Mouse (Mus musculus): ENCODE data around the gene Zfp213.
"Not testable (repeated sequence)": the region's sequence is repeated elsewhere in the genome, so short reads cannot be mapped to it uniquely, and the experiment has no call there.

Zfp213 gene

DNA sequence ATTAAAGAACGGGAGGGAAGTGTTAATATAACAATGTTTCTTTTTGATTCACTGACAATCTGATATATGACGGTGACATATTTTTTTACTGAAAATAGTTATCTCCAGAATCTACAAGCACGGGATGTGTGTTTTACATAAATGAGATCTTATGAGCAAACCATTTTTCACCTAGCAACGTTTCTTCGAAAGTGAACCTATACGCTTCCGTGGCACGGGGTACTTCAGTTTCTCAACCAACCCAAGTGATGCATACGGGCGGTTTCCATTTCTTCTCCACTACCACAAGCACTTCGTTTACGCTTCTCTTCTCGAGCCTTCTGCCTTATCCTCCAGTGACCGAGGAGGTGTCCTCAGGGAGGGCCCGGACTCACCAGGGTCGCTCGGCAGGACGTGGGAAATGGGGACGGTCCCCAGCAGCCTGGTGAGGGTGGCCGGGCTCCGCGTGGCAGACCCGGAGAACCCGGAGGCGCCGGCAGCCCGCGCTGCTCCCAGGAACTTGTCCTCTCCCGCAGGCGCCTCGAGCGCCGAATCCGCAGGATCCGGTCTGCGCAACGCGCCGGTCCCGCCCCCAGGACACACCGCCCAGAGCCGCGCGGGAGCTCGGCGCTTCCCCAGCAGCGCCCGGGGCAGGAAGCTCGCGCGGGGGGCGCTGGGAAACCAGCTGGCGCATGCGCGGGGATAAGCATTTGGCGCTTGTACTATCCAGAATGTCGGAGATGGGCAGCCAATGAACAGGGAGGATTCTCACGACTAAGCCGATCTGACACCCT lies at the start of gene Zfp213:
Zfp213 (minus strand) TSS at position 644 of the 773 bp plus-strand sequence.
- peak; percentile 96 for DNase-seq

DNA sequence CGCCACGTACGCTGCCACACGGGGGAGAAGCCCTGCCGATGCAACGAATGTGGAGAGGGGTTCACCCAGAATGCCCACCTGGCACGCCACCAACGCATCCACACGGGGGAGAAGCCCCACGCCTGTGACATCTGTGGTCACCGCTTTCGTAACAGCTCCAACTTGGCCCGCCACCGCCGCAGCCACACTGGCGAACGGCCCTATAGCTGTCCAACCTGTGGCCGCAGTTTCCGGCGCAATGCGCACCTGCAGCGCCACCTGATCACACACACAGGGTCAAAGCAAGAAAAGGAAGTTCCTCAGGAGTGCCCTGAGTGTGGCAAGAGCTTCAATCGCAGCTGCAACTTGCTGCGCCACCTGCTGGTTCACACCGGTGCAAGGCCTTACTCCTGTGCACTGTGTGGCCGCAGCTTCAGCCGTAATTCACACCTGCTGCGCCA lies 46.3 kb upstream of the Zfp213 start:
- DNase-seq = peak; percentile 71

DNA sequence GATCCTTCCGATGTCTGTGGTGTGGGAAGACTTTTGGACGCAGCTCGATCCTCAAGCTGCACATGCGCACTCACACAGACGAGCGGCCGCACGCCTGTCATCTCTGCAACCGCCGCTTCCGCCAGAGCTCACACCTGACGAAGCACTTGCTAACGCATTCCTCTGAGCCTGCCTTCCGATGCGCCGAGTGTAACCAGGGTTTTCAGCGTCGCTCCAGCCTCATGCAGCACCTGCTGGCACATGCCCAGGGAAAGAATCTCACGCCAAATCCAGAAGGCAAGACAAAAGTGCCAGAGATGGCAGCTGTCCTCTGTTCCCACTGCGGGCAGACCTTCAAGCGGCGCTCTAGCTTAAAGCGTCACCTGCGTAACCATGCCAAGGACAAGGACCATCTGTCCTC lies 45.6 kb upstream of the Zfp213 start:
- no peak for DNase-seq

DNA sequence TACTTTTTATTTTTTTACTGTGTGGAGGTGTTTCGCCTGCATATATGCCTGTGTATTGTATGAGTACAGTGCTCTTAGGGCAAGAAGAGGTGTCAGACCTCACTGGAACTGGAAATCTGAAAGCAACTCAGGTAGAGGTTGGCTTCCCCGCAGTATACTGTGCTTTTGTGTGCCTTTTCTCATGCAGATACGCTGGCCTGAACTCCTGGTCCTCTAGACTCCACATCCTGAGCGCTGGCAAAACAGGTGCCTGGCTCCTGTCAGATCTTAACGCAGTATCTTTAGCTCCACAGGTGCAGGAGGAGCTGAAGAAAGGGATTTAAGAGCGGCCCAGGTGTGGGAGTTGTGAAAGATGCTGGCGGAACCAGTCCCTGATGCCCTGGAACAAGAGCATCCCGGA lies 41.2 kb upstream of the Zfp213 start:
- DNase-seq = no peak

DNA sequence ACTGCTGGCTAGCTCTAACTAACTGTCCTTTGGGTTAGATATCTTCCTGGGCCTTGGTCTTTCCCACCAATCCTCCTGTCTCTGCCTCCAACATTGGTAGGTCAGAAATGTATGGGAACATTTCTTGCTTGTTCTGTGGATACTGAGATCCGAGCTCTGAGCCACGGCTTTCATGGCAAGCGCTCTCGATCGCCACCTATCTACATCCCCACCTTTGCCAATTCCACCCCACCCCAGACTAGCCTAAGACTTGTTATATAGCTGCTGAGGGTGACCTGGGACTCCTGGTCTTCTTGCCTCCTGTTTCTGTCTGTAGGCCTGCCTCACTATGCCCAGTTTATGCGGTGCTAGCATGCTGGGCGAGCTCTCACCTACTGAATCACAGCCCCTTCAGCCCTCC lies 40.4 kb upstream of the Zfp213 start:
- no peak for DNase-seq

DNA sequence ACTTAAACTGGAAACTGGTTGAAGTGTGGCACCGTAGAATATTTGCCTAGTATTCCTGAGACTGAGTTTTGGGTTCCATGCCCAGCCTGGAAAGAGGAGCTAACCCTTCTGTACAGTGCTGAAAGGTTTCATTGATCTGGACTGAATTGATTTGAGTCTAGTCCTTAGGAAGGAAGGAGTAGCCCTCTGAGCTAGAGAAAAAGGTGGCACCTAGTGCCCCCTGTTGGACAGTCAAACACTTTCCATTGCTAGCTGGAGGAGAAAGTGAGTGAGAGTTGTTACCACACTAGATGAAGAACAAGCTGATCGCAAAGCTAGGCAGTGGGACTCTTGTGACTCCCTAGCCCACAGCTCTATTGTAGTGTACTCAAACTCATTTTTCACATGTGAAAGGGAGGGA lies 39.5 kb upstream of the Zfp213 start:
- DNase-seq = peak; percentile 36

DNA sequence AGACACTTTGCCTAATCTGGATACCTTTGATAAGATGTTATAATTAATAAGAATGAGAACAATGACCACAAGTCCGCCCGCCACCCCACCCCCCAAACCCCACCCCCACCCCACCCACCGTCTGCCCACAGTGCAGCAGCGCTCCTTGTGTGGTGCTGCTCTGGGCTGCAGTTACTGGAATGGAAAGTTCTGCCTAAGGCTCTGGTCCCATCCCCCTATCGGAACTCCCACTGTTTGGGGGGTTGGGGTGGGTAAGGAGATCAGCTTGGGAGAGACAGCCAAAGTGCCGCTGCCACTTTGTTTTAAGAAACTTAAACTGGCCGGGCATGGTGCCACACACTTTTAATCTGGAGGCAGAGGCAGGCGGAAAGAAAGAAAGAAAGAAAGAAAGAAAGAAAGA lies 39.0 kb upstream of the Zfp213 start:
- peak; percentile 9 for DNase-seq

DNA sequence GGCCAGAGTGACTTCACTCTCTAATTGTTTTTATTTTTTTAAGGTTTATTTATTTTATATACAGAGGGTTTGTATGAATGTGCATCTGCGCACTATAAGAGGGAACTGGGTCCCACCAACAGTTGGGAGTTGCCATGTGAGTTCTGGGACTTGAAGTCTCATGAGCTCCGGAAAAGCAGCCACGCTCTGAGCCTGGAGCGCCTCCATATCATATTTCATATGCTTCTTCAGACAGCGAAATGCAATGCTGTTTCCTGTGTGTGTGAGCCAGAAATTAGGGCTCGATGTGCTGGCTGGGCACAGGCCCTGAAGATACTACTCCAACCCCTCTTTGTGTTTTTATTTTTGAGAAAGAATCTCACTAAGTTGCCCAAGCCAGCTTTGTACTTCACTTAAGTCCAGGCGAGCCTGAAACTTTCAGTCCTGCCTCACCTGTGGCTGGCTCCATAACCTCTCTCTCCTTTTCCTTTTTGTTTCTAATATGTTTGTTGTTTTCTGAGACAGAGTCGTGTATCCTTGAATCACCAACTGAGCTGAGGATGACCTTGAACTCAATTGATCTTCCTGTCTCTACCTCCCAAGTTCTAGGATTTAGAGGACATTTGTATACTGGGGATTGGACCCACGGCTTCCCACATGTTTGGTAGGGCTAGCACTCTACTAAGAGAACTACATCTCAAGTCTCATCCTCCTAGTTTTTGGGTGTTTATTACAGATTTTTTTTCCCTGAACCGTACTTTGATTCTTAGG lies 38.0 kb upstream of the Zfp213 start:
- DNase-seq = no peak

DNA sequence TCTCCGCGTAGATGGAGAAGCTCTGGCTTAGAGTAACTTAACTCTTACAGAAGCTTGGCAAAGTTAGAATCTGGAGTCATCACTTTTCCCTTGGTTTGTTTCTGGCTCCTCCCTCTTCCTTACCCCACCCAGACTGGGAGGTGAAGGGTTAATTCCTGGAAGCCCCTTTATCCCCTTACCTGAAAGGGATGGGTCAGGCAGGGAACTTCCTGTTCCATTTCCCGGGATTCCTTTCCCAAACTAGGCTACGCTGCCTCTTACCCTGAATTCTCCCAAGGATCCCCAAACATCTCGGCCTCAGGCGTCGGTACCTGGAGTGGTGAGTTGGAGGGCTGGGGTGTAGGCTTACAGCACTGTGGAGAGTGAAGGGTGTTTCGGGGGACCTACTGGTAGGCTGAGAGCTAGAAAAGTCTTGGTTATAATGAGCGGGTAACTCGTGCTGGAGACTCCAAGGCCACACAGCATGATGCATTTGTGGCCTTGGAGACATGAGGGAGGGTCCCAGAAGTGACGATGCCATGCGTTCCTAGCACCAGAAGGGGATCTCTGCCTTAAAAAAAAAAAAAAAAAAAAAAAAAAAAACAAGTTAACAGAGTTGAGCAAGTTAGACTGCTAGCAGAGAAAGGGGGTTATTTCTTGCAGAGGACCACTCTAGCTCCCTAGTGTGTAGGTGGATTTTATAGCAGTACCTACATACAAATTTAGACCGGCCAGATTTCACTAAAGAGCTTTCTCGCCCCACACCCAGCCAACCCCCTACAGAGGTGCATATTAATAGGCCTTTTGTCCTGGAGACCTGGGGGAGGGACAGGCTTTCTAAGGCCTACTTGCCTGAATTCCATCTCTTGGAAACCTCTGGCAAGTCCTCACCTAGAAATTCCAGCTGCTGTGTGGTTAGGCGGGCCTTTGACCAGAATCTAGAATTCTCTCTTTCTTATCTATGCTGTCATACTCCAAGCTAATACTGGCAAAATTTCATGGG lies 36.9 kb upstream of the Zfp213 start, which contains the start of gene Zscan10:
Zscan10 (plus strand) TSS at position 216 of the 982 bp plus-strand sequence.
- peak; percentile 6 for DNase-seq

DNA sequence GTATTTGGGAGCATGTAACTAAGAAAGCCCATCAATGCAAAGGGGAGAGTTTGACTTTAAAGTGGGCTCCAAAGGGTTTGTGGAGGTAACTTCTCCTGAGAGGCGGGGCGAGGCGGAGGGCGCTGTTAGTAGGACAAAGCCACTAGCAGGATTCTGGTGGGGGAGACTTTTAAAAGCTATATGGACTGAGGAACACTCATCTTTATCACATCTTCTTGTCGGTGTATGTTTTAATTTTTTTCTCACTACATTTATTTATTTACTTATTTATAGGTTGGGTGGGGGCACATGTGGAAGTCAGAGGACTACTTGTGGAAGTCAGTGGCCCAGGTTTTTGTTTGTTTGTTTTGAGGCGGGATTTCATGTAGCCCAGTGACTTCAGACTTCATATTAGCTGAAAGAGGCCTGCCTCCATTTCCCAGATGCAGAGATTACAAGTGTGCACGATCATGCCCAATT lies 35.6 kb upstream of the Zfp213 start:
- DNase-seq = no peak

DNA sequence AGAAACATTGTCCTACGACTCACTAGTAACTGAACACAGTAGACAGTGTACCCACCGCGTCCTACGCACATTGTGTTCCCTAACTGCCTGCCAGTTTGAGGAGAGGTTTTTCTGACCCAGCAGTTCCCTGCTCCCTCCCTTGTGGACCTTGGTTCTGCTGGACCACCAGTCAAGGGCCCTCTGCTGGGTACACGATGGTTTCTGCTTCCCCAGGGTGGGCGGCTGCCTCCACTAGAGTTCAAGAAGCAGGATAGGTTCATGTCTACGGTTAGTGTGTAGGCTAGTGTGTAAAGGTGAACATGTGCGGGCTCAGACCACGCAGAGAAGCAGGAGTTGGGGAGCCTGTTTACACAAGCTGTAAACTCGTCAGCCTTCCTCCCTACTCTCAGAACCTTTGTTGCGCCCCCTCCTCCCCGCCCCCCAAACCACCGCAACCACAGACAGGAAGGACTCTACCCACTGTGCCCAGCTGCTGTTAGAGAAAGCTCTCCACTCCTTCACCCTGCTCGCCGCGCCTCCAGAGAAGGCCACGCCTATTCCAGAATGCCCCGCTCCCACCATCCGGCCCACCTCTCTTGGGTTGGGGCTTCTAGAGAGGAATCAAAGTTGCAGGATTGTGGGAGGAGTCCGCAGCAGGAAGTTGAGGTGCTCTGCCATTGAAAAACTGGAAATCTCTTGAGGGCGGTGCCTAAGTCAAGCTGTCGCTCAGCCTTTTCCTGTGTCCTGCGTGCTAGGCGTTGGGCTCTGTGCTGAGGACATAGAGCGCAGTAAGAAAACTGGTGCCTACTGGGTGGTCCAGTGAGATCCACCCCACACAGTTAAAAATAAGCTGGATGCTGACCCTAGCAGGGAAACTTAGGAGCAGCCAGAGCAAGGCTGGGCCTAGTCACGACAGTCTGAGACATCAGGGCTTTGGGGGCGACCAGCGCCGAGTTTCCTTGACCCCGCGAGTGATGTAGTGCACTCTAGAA lies 34.8 kb upstream of the Zfp213 start, which contains the start of gene Zfp13:
Zfp13 (minus strand) TSS at position 906 of the 971 bp plus-strand sequence.
- DNase-seq = peak; percentile 97

DNA sequence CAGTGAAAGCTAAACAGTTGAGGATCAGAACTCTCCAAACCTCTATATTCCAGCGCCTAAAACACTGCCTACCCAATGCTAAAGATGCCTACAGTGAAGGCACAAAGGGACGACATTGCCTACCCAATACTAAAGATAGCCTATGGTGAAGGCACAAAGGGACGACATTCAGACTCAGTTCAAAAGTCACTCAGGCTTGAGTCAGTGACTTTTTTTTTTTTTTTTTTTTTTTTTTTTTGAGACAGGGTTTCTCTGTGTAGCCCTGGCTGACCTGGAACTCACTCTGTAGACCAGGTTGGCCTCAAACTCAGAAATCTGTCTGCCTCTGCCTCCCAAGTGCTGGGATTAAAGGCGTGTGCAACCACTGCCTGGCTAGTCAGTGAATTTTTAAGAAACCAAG lies 31.1 kb upstream of the Zfp213 start:
- DNase-seq = not testable (repeated sequence)

DNA sequence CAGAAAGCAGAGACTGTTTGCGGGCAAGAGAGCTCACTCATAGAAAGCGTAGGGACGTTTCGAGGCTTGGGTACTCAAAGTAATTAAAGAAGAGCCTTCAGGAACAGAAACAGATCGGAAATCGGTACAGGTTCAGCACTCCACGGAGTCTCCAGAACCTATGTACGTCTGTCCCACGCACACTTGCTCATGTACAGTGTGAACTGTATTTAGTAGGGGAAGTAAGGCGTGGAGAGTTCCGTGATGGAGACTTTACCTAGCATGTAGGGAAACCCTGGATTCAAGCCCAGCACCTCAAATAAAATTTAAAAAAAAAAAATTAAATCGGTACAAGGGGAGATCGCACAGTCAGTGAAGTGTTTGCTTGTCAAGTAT lies 28.9 kb upstream of the Zfp213 start:
- no peak for DNase-seq

DNA sequence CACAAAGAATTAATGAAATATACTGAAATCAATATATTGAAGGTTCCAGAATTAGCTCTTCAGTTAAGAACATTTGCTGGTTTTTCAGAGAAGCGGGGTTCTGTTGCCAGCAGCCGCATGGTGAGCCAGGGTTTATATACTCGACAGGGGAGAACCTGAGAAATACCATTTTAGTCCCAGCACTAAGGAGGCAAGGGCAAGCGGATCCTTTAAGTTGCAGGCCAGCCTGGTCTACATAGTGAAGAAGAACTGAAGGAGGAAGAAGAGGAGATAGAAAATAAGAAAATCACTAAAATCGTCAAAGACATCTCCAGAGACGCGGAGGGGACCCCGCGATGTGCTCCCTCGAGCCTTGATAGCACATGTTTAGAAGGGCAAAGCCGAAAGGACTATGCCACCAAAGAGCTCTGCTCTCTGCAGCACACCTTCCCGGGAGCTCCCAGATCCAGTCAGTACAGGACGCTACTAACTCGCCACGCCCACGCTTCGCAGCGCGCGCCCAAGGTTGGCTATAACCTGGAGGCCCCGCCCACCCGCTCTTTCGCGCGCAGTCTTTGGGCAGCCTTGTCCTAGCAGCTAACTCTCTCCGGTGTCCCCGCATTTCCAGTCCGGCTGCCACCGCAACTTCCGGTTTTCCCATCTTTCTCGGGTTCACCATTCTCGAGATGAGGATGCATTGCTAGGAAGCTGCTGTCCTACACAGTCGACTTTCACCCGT lies 28.3 kb upstream of the Zfp213 start:
- peak; percentile 97 for DNase-seq

DNA sequence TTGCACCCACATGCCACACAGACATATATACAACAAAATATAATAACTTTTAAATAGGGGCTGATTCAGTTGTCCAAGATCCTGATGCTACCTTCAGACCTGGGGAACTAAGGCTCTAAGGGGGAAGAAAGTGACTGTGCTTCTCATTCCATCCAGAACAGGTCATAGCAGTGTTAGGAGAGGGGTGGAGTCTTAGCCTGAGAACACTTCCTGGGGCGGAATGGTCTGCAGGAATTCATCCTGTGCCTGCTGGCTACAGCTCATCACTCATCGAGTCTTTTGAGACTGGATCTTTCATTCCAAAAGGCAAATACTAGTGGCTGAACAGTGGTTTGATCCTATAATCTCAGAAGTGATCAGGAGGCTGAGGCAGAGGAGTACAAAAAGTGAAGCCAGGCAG lies 23.2 kb upstream of the Zfp213 start:
- no peak for DNase-seq

DNA sequence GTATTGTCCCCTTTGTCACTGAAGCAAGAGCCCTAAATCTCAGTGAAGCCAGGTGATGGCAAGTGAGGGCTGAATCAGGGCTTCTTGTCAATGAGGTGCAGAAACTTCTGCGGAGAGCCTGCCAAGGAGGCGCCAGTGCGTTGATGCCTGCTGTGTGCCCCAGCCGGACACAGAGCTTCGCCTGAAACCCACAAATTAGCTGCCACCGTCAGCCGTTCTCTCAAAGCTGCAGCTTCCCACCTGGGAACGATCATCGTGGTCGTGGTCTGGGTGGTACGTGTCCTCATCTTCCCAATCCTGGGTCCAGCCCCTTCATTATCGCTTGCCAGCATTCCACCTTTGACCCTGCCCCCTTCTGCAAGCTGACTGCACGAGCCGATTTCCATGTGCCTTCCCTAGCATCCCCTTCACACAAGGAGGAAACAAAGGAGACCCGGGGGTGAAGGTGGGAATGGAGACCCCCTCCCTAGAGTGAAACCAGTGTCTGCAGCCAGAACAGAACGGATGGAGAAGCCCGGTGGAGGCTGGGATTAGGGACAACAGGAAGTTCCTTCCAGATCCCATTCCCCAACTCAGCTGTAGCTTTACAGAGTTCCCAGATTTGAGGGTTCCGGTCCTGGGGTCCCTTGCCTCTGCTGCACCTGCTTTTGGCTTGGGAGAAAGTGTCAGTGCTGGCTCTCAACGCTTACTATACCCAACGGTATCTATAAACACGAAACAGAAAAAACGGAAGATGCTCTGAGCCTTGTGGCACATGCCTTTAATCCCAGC lies 21.9 kb upstream of the Zfp213 start:
- DNase-seq = peak; percentile 82

DNA sequence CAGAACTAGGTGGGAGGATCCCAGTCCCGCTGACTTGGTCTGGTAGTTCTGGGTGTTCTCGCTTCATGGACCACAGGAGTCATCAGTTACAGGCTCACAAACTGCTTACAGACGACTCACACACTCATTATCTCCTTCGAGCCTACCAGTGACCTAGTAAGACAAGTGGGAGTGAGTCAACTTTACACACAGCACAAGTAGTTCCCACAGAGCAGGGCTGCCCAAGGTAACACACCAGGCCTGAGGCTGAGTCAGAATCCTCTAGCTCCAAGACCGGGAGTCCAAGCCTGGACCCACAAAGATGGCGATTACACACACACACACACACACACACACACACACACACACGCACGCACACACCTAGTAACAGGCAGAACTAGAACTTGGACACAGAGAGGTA lies 20.7 kb upstream of the Zfp213 start:
- DNase-seq = no peak

DNA sequence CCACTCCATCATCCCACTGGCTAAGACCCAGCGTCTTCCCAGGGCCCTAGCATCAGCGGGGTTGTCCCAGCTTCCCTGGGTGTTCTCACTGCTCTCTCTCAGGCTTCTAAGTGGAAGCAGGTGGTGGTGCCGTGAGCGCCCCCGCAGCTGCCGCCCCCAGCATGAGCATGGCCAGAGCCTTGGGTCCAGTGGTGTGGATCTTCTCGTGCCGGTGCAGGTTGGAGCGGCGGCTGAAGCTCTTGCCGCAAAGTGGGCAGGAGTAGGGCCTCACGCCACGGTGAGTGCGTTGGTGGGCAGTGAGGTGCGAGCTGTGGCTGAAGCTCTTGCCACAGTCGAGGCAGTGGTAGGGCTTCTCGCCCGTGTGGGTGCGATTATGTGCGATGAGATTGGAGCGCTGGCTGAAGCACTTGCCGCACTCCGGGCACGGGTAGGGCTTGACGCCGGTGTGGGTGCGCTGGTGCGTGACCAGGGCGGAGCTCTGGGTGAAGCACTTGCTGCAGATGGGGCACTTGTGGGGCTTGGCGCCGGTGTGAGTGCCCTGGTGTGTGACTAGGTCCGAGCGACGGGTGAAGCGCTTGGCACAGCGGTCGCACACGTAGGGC lies 12.0 kb upstream of the Zfp213 start:
- DNase-seq = no peak

DNA sequence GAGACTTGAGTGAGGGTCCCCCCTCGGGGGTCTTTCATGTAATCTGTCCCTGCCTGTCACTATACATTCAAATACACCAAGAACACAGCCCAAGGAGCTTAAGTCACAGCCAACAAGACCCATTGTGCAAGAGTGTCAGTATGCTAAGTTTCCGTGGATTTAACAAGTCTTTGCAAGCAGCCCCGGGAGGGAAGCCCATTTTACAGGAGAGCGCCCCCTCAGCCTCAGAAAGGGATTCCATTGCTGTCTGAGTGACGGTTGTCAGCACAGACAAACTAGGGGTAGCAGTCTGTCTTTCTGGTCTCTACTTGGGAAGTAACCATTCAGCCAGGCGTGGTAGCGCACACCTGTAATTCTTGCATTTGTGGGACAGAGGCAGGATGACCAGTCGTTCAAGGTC lies 10.1 kb upstream of the Zfp213 start:
- no peak for DNase-seq

DNA sequence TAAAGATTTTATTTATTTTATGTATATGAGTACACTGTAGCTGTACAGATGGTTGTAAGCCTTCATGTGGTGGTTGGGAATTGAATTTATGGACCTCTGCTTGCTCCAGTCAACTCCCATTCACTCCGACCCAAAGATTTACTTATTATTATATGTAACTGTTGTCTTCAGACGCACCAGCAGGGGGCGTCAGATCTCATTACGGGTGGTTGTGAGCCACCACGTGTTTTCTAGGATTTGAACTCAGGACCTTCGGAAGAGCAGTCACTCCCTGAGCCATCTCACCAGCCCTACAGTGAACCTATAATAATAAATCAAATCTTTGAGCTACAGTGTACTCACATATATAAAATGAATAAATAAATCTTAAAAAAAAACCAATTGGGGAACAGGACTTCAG lies 8.0 kb upstream of the Zfp213 start:
- DNase-seq = no peak
